Mouse (Mus musculus): ENCODE results near the gene Lst1. TPM values are rescaled to one million over a fixed set of nuclear protein-coding genes. Genes with fewer than 3 reads are reported as not detected.

Gene Lst1
- polyA plus RNA-seq, 1 experiment from 2014 or later = 6.9 TPM

DNA sequence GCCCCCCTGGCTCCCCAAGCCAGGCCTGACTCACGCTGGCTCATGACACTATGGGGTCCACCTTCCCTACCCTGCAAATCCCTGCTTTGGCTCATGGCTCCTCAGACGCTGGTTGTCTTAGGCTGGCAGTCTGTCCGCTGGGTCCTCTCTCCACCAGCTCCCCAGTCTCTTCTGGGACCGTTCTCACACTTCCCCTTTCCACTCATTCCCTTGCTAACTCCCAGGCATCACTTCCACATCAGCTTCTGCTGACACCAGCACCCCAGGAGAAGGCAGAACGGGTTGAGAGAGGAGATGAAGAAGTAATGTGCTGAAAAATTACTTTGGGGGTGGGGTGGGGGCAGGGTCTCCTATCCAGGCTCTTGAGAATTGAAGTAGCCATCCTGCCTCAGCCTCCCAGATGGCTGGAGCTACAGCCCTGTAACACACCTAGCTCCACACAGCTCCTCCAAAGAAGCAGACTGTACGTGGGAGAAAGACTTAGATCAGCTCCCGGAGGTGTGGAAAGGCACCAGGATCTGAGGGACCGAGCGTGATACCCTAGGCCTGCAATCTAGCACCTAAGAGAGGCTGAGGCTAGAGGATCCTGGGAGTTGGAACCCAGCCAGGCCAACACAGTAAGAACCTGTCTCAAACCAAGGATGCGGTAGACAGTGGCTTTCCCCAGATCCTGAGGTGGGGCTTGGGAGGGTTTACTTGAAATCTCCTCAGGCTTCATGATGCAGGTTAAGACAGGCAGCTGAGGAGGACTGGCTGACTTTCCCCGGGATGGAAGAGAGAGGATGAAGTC is 15.6 kb downstream of the Lst1 start:
- Histone ChIP-seq H3K4me1 (peaks cover 3% of the 10 kb centered on the region; the same call in 1 of the 2 replicates), H3K27ac (replicated peaks) (no peak overlapping the region), H3K36me3 (replicated peaks) (no peaks in the 10 kb centered on the region), H3K27me3 (replicated peaks; ENCODE audit: low read depth, poor library complexity, severe bottlenecking) (no peaks in the 10 kb centered on the region), H3K9me3 (no peaks in the 10 kb centered on the region), H3K4me3 (0 out of 2 replicates have a peak overlapping the region, but pooled peaks have one; percentile 13)
- no peak for DNase-seq (ENCODE audit: low spot score)
- WGBS = 77% methylated on average over 11 of the region's 11 CpGs

- Histone ChIP-seq H3K27me3 (replicated peaks; ENCODE audit: low read depth, poor library complexity, severe bottlenecking) (no peaks in the 10 kb centered on the region), H3K4me3 (no peak overlapping the region), H3K9me3 (no peaks in the 10 kb centered on the region), H3K36me3 (replicated peaks) (no peaks in the 10 kb centered on the region), H3K4me1 (peaks cover 12% of the 10 kb centered on the region), H3K27ac (replicated peaks) (no peak overlapping the region)
- WGBS = 23% methylated on average over 4 of the region's 4 CpGs
- no peak for DNase-seq (ENCODE audit: low spot score)
Measured at GRCm38 (mm10) chr17:35168541-35169207, 19.6 kb downstream of the Lst1 start.

- DNase-seq (ENCODE audit: low spot score) = no peak
- WGBS = 87% methylated on average over 7 of the region's 7 CpGs
- Histone ChIP-seq H3K27ac (replicated peaks) (no peak overlapping the region), H3K4me1 (peaks cover 20% of the 10 kb centered on the region), H3K9me3 (no peaks in the 10 kb centered on the region), H3K27me3 (replicated peaks; ENCODE audit: low read depth, poor library complexity, severe bottlenecking) (no peaks in the 10 kb centered on the region), H3K36me3 (replicated peaks) (peaks cover 2% of the 10 kb centered on the region), H3K4me3 (no peak overlapping the region)
Measured at GRCm38 (mm10) chr17:35167794-35168193, 20.4 kb downstream of the Lst1 start.

DNA sequence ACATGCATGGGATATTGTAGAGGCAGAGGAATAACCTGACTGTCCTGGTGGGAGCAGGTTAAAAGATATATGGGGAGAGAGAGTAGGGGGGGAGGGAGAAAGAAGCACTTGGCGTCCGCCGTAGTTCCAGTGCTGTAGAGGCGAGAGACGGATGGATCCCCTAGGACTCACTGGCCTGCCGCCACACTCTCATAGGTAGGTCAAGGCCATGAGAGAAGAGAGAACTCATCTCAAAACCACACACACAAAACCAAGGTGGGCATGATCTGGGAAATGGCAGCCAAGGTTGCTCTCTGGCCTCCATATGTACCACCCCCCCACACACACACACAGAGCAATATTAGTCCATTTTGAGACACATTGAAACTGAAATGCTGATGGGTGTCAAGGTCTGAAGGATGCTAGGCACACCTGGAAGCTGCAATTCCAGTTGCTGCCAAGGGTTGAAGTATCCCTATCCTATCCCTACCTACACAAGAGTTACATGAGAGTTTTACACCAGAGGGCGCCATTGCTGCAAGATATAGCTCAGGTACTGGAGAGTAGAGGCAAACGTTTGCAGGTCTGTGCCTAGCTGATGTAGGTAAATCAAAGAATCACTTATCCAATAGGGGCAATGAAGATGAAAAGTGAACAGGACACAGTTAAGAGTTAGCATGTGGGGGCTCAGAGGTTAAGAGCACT is 21.7 kb downstream of the Lst1 start:
- DNase-seq (ENCODE audit: low spot score) = peak; percentile 54
- peaks cover 33% of the 10 kb centered on the region for H3K4me1 ChIP-seq
- H3K27me3 ChIP-seq (replicated peaks; ENCODE audit: low read depth, poor library complexity, severe bottlenecking) = no peaks in the 10 kb centered on the region
- peak overlapping the region; percentile 99 for H3K27ac ChIP-seq (replicated peaks)
- no peaks in the 10 kb centered on the region for H3K9me3 ChIP-seq
- peak overlapping the region; percentile 99 for H3K4me3 ChIP-seq
- 74% methylated on average over 8 of the region's 8 CpGs for WGBS
- H3K36me3 ChIP-seq (replicated peaks) = peaks cover 15% of the 10 kb centered on the region

DNA sequence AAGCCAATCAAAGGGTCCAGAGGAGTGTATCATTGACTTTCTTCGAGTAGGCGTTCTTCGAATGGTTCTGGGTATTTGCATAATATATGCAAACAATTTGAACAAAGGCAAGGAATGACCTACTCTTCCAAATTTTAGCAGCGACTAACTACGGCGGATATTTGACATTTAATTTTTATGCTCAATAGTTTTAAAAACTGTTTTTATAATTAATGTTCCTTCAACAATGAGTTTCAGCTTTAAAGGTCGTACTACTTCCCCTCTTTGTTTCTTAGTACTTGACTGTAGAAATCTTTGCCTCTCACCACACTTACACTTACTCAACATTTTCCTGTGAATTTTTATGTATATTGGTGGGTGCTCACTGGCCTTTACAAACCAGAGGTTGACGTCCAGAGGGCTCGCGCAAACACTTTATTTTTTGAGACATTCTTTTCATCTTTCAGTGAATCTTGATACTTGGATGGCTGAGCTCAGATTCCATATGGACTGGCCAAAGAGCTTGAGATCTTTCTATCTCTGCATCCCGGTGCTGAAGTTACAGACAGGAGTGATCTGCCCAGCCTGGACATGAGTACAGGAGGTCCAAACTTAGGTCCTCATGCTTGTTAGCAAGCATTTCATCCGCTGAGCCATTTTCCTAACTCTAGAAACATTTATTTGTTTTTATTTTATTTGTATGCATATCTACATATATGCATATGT is 22.6 kb downstream of the Lst1 start:
- H3K4me3 ChIP-seq = peak overlapping the region; percentile 99
- H3K9me3 ChIP-seq = no peaks in the 10 kb centered on the region
- H3K4me1 ChIP-seq = peaks cover 34% of the 10 kb centered on the region
- peak overlapping the region; percentile 99 for H3K27ac ChIP-seq (replicated peaks)
- 27% methylated on average over 12 of the region's 12 CpGs for WGBS
- peaks cover 24% of the 10 kb centered on the region for H3K36me3 ChIP-seq (replicated peaks)
- DNase-seq (ENCODE audit: low spot score) = no peak
- no peaks in the 10 kb centered on the region for H3K27me3 ChIP-seq (replicated peaks; ENCODE audit: low read depth, poor library complexity, severe bottlenecking)

DNA sequence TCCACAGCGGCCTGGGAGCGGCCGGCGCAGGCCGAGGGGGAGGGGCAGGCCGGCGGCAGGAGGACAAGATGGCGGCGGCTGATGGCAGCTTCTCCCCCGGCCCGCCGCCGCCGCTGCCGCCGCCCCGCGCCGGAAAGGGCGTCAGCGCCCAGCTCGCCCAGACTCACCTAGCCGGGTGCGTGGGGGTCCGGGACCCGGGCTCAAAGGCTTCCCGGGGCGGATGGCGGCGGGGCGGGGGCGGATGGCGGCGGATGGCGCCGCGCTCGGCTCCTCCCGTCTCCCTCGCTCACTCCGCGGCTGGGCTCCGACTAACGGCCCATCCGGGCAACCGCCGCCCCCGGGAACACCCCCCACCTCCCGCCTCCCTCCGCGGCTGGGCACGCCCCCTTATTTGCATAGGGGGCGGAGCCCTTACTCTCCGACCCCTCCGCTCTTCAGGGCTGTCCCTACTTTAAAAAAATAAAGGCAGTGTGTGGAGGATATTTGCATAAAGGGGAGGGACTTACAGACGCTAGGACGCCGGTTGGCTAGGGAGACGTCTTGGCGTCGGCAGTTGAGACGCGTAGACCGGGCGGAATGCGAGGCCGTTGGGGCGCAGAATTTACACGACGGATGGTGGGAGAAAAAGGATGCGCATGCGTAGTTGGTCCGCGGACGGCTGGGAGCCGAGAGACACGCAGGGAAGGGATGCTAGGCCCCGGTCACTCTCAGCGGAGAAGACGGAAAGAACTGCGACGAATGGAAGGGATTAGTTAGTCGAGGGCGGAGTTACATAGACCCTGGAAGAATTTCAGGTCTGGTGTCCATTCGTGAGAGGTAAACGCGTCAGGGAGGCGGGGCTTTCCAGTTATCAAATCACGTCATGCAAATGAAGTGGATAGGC is 23.4 kb downstream of the Lst1 start, which contains the start of gene Prrc2a:
Prrc2a (minus strand) TSS at position 330 of the 883 bp plus-strand sequence.
- H3K4me1 ChIP-seq = peaks cover 34% of the 10 kb centered on the region
- peak within 1 kb of the TSS; percentile 99 for H3K27ac ChIP-seq (replicated peaks)
- under 1% methylated on average over 88 of the region's 89 CpGs for WGBS
- DNase-seq (ENCODE audit: low spot score) = peak; percentile 97
- H3K36me3 ChIP-seq (replicated peaks) = peaks cover 32% of the 10 kb centered on the region
- no peaks in the 10 kb centered on the region for H3K9me3 ChIP-seq
- H3K27me3 ChIP-seq (replicated peaks; ENCODE audit: low read depth, poor library complexity, severe bottlenecking) = no peaks in the 10 kb centered on the region
- peak within 1 kb of the TSS; percentile 99 for H3K4me3 ChIP-seq

DNA sequence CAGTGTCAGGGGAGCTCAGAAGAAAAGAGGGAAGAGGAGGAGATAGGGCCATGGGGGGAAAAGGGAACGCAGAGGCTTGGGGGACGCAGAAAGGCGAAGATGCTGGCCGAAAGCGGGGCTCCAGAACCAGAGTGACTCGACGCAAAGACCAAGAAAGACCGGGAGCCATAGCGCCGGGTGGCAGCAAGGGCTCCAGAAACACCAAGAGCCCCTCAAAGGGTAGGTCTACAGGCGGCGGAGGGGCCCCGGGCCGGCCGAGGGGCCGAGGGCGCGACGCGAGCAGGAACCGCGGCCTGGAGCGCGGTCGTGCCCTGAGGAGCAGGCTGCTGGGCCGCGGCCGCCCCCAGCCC is 24.0 kb downstream of the Lst1 start:
- DNase-seq (ENCODE audit: low spot score) = no peak
- H3K36me3 ChIP-seq (replicated peaks) = peaks cover 38% of the 10 kb centered on the region
- H3K27ac ChIP-seq (replicated peaks) = peak overlapping the region; percentile 99
- WGBS = under 1% methylated on average over 28 of the region's 28 CpGs
- no peaks in the 10 kb centered on the region for H3K27me3 ChIP-seq (replicated peaks; ENCODE audit: low read depth, poor library complexity, severe bottlenecking)
- peaks cover 34% of the 10 kb centered on the region for H3K4me1 ChIP-seq
- no peaks in the 10 kb centered on the region for H3K9me3 ChIP-seq
- peak overlapping the region; percentile 99 for H3K4me3 ChIP-seq

- Histone ChIP-seq H3K4me3 (peak overlapping the region; percentile 99), H3K27ac (replicated peaks) (peak overlapping the region; percentile 99), H3K9me3 (no peaks in the 10 kb centered on the region), H3K36me3 (replicated peaks) (peaks cover 45% of the 10 kb centered on the region), H3K27me3 (replicated peaks; ENCODE audit: low read depth, poor library complexity, severe bottlenecking) (no peaks in the 10 kb centered on the region), H3K4me1 (peaks cover 31% of the 10 kb centered on the region)
- no peak for DNase-seq (ENCODE audit: low spot score)
- WGBS = 23% methylated on average over 8 of the region's 8 CpGs
Measured at GRCm38 (mm10) chr17:35163326-35164081, 24.7 kb downstream of the Lst1 start.

- Histone ChIP-seq H3K36me3 (replicated peaks) (peaks cover 53% of the 10 kb centered on the region), H3K27ac (replicated peaks) (peak overlapping the region; percentile 99; the same call in 1 of the 2 replicates)
Measured at GRCm38 (mm10) chr17:35162730-35163129, 25.5 kb downstream of the Lst1 start.

DNA sequence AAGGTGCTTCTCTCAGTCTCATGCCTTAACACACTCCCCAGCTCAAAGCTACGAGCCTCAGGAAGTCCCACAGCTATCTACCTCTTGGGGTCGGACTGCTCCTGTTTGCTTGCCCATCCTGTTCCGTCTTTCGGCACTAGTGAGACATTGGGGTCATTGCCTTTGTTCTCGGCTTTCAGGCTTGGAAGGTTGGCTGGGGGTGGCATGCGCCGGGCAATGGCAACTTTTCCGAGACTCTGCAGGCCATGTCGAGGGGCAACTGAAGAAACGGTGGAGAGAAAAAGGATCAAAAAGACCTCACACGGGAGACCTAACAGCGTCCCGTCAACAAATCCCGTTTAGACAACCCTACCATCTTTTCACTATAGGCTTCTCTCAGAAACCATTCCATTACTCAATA is 26.1 kb downstream of the Lst1 start:
- H3K9me3 ChIP-seq = no peaks in the 10 kb centered on the region
- H3K4me1 ChIP-seq = peaks cover 31% of the 10 kb centered on the region
- no peaks in the 10 kb centered on the region for H3K27me3 ChIP-seq (replicated peaks; ENCODE audit: low read depth, poor library complexity, severe bottlenecking)
- WGBS = 83% methylated on average over 14 of the region's 14 CpGs
- H3K36me3 ChIP-seq (replicated peaks) = peaks cover 59% of the 10 kb centered on the region
- H3K27ac ChIP-seq (replicated peaks) = peak overlapping the region; percentile 30; the same call in 1 of the 2 replicates
- no peak for DNase-seq (ENCODE audit: low spot score)
- peak overlapping the region; percentile 99 for H3K4me3 ChIP-seq

More at GRCm38 (mm10) chr17:35162730-35163129, 25.5 kb downstream of the Lst1 start:
- H3K27me3 ChIP-seq (replicated peaks; ENCODE audit: low read depth, poor library complexity, severe bottlenecking) = no peaks in the 10 kb centered on the region
- WGBS = 69% methylated on average over 12 of the region's 12 CpGs
- no peak for DNase-seq (ENCODE audit: low spot score)
- H3K4me3 ChIP-seq = peak overlapping the region; percentile 99
- H3K4me1 ChIP-seq = peaks cover 31% of the 10 kb centered on the region
- no peaks in the 10 kb centered on the region for H3K9me3 ChIP-seq

DNA sequence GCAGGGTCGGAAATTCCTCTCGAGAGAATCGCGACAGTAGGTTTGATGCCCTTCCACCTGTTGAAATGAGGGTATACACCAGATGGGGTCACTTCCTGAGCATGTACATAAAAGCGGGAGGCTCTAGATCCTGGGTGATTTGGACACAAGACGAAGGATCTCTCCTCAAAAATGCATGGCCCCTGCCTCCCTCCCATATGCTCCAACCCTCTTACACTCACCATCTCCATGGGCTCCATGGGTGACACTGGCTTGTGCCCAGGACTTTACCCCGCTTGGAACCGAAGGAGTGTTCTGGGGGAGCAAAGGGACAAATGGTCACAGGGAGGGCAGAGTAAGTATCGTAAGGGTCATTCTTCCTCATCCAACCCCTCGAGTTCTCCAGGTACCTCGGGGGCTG is 26.8 kb downstream of the Lst1 start:
- Histone ChIP-seq H3K36me3 (replicated peaks) (peaks cover 66% of the 10 kb centered on the region), H3K4me1 (peaks cover 30% of the 10 kb centered on the region), H3K27ac (replicated peaks) (0 out of 2 replicates have a peak overlapping the region, but pooled peaks have one; percentile 30), H3K4me3 (peak overlapping the region; percentile 99; the same call in 1 of the 2 replicates), H3K9me3 (no peaks in the 10 kb centered on the region), H3K27me3 (replicated peaks; ENCODE audit: low read depth, poor library complexity, severe bottlenecking) (no peaks in the 10 kb centered on the region)
- DNase-seq (ENCODE audit: low spot score) = no peak
- WGBS = 86% methylated on average over 11 of the region's 11 CpGs
